Mouse (Mus musculus) ES-E14 (cell line): Measurements from ENCODE around the gene Efcab9. TPM values are rescaled to one million over a fixed set of nuclear protein-coding genes. Genes with fewer than 3 reads are reported as not detected.

Experiments used
- DNase-seq: peaks from one replicate; pipeline ENCODE4 v3.0.0-alpha.2; 2013; ENCODE audit warnings: low read depth, low spot score
- H3K27ac ChIP-seq: 2 replicates; pipeline ENCODE4 v1.5.1; 2012; ENCODE audit warnings: low read depth, mild to moderate bottlenecking, low read length, moderate library complexity, mixed read lengths; ENCODE audit not compliant: poor library complexity, insufficient read depth, severe bottlenecking
- H3K36me3 ChIP-seq: 2 replicates; pipeline ENCODE4 v1.6.1; 2012; ENCODE audit warnings: mild to moderate bottlenecking, low read length, moderate library complexity, mixed read lengths; ENCODE audit not compliant: control insufficient read depth, poor library complexity, insufficient read depth, severe bottlenecking
- H3K4me1 ChIP-seq, 2 experiments: fragments of 150-350 bp in 1 of 2; sonication (generic) in 1 of 2; 2 replicates each; pipeline ENCODE4 v1.6.1; 2012; ENCODE audit warnings: low read length in 2 of 2, mild to moderate bottlenecking in 1 of 2, mixed read lengths in 1 of 2; ENCODE audit not compliant: control insufficient read depth in 2 of 2, insufficient read depth in 2 of 2, poor library complexity in 1 of 2
- H3K4me3 ChIP-seq, 2 experiments: fragments of 150-350 bp in 1 of 2; sonication (generic) in 1 of 2; 2 replicates each; pipeline ENCODE4 v1.5.1; 2012; ENCODE audit warnings: low read length in 2 of 2, low read depth in 1 of 2, mild to moderate bottlenecking in 1 of 2, mixed read lengths in 1 of 2; ENCODE audit not compliant: insufficient read depth in 1 of 2, poor library complexity in 1 of 2, severe bottlenecking in 1 of 2
- H3K9ac ChIP-seq: 2 replicates; pipeline ENCODE4 v1.6.1; 2012; ENCODE audit warnings: low read depth, mild to moderate bottlenecking, low read length, mixed read lengths; ENCODE audit not compliant: poor library complexity, insufficient read depth, severe bottlenecking
- H3K9me3 ChIP-seq: fragments of 150-350 bp; sonication (generic); 2 replicates; pipeline ENCODE4 v1.6.1; 2012; ENCODE audit warnings: low read depth, mild to moderate bottlenecking, low read length; ENCODE audit not compliant: control insufficient read depth, insufficient read depth
- CHD2 ChIP-seq: IDR thresholded peaks from 2 replicates; pipeline ENCODE4 v1.6.1; 2014; ENCODE audit warnings: mild to moderate bottlenecking, low read depth, low read length, inconsistent platforms
- HCFC1 ChIP-seq: IDR thresholded peaks from 2 replicates; pipeline ENCODE4 v1.6.1; 2012; ENCODE audit warnings: low read length, inconsistent platforms, borderline replicate concordance; ENCODE audit not compliant: insufficient read depth
- MAFK ChIP-seq: IDR thresholded peaks from 2 replicates; pipeline ENCODE4 v1.6.1; 2014; ENCODE audit warnings: mild to moderate bottlenecking, low read depth, low read length, inconsistent platforms; ENCODE audit not compliant: insufficient read depth
- ZC3H11A ChIP-seq: IDR thresholded peaks from 2 replicates; pipeline ENCODE4 v1.6.1; 2012; ENCODE audit warnings: low read depth, mild to moderate bottlenecking, inconsistent platforms, low read length, borderline replicate concordance
- ZNF384 ChIP-seq: IDR thresholded peaks from 2 replicates; pipeline ENCODE4 v1.6.1; 2012; ENCODE audit warnings: low read depth, low read length, inconsistent platforms
- in situ Hi-C, 2 experiments: fragments of 600-800 bp; cut with MboI; formaldehyde crosslinking; loops; one replicate each; pipeline ENCODE4 v1.15.1; 2025; ENCODE audit warnings: low sequenced_read_pairs in 2 of 2, inconsistent platforms in 1 of 2; ENCODE audit not compliant: unreplicated experiment in 2 of 2
- total RNA-seq: library from RNA; depleted of rRNA; stranded (reverse); fragments of 300-350 nt; gene quantifications from 2 replicates; pipeline ENCODE4 v1.2.3, GENCODE M21; 2012

Efcab9 gene
- total RNA-seq, 1 experiment = 0.40 TPM

DNA sequence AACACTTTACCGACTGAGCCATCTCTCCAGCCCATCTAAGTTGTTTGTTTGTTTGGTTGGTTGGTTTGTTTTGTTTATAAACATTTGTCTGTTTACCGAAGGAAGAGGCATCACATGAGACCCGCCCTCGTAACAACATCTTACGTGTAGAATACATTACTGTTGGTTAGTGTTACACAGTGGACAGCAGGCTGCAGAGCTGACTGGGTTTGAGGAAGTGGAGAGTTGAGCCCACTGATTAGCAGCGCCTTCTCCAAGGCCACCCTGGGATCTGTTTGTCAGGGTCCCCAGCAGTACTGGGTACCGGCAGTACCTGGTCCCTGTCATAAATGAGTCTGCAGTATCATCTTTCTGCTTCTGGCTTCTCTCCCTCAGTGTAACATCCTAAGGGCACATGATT is 36.2 kb upstream of the Efcab9 start:
- H3K9ac ChIP-seq = no peak overlapping the region
- H3K27ac ChIP-seq = no peak overlapping the region
- no peaks in the 10 kb centered on the region for H3K36me3 ChIP-seq
- H3K9me3 ChIP-seq = no peaks in the 10 kb centered on the region
- no peak for TF ChIP-seq ZC3H11A
- no peak for TF ChIP-seq MAFK
- TF ChIP-seq CHD2 = no peak
- TF ChIP-seq HCFC1 = no peak
- TF ChIP-seq ZNF384 = no peak
- H3K4me3 ChIP-seq = no peak overlapping the region
- in situ Hi-C loops = no loop called here
- peaks cover 0 to 6% of the 10 kb centered on the region in 2 experiments; a peak in 1 of 4 replicates for H3K4me1 ChIP-seq
- no peak for DNase-seq

DNA sequence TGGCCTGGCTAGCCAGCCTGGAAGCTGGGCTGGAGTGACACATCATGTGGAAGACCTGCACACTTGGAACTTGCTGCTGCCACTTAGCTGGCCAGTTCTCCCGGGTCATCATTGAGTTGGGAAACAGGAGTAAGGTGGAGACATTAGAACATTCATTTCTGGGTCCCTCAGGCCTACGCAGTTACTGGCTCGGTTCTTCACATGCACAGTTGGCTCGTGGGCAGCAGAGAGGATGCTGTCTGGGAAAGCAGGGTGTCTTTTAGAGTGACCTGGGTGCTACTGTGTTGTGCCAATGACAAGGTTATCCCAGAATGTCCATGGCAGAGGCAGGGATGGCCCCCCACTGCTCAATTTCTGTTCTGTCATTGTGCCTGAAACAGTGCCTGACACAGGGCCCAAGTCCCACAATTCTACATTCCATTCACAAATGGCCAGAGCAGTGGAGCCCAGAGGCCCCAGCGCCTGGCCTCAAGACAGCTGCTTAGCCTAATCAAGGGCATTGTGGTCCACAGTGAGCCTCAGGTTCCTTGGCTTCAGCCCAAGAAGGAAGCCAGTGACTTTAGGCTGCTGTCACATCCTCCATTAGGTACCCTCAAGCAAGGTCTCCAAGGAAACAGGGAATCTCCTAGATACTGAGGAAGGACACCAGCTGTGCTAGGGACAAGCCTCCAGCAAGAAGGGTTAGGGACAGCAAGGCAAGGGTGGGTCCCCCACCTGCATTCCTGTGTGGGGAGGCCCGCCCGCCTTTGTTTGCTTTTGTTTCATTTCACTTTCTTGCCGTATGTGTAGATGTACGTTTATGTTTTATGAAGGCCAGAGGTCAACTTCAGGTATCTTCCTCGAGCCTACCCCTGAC is 35.3 kb upstream of the Efcab9 start:
- DNase-seq = no peak
- H3K27ac ChIP-seq = no peak overlapping the region
- no peaks in the 10 kb centered on the region for H3K9me3 ChIP-seq
- no peak for TF ChIP-seq CHD2
- no peak for TF ChIP-seq HCFC1
- no peak for TF ChIP-seq ZC3H11A
- no peak for TF ChIP-seq ZNF384
- TF ChIP-seq MAFK = no peak
- in situ Hi-C loops = no loop called here
- no peaks in the 10 kb centered on the region for H3K36me3 ChIP-seq
- H3K4me1 ChIP-seq = peaks cover 0 to 6% of the 10 kb centered on the region in 2 experiments; a peak in 1 of 4 replicates
- no peak overlapping the region for H3K9ac ChIP-seq
- H3K4me3 ChIP-seq = no peak overlapping the region

DNA sequence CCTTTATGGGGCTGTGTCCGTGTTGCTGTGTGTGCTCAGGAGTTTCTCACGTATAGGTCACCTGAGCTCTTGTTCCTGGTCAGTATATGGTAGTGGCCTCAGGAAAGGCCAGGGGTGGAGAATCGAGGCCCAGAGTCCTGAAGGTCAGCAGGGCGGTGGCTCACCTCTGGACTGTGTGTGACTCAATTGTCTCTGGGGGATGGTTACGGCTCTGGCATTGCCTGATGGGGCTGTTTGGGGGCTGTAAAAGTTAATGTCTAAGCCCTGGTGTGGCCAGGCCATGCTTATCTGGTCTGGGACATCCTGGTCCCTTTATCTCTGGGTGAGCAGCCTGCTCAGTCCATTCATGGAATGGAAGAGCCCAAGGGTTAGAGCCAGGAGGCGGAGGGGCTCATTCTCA is 34.3 kb upstream of the Efcab9 start:
- no peak for DNase-seq
- in situ Hi-C loops = no loop called here
- Histone ChIP-seq H3K9me3 (no peaks in the 10 kb centered on the region), H3K36me3 (no peaks in the 10 kb centered on the region), H3K4me1 (peaks cover 0 to 6% of the 10 kb centered on the region in 2 experiments; a peak in 1 of 4 replicates), H3K9ac (no peak overlapping the region), H3K27ac (no peak overlapping the region), H3K4me3 (no peak overlapping the region)
- TF ChIP-seq CHD2 = no peak
- no peak for TF ChIP-seq ZNF384
- no peak for TF ChIP-seq MAFK
- no peak for TF ChIP-seq HCFC1
- no peak for TF ChIP-seq ZC3H11A

DNA sequence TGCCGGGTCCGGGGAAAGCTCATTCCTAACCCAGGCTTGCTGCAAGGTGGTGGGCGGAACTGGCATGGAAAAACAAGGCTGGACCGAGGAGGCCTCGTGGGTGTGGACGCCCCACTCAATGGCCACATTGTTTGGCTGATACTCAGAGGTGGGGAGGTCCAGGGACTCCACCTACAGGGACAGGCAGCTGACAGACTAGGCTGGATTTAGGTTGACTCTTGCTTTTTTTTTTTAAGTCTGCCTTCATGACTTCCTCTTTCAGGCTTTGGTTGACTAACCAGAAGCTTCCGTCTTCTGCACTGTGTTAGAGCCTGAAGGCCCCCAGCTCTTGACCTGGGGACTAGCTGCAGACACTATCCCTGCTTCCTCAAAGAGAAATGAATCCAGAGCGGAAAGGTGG is 33.2 kb upstream of the Efcab9 start:
- H3K4me3 ChIP-seq = no peak overlapping the region
- TF ChIP-seq CHD2 (no peak), ZC3H11A (no peak), MAFK (no peak), ZNF384 (no peak), HCFC1 (no peak)
- H3K36me3 ChIP-seq = no peaks in the 10 kb centered on the region
- no peaks in the 10 kb centered on the region for H3K9me3 ChIP-seq
- peaks cover 0 to 6% of the 10 kb centered on the region in 2 experiments; a peak in 1 of 4 replicates for H3K4me1 ChIP-seq
- H3K27ac ChIP-seq = no peak overlapping the region
- in situ Hi-C loops = no loop called here
- no peak for DNase-seq
- H3K9ac ChIP-seq = no peak overlapping the region
